Mouse (Mus musculus) heart, postnatal 0 days (tissue): ENCODE data around the gene Ptprj.

Source experiments
- CTCF ChIP-seq: IDR thresholded peaks from 2 replicates; pipeline ENCODE4 v1.5.1; 2016; ENCODE audit warnings: antibody characterized with exemption, control low read depth, low read depth
- EP300 ChIP-seq: IDR thresholded peaks from 2 replicates; pipeline ENCODE4 v1.6.1; 2016; ENCODE audit warnings: antibody characterized with exemption, low read depth

- TF ChIP-seq CTCF (no peak), EP300 (no peak)
These were observed 22.1 kb downstream of the Ptprj start for GRCm38 (mm10) chr2:90558361-90558760.
